Mouse (Mus musculus): ENCODE measurements at regions not wholly inside any gene's neighbourhood (a gene's known extent, or its start where the extent isn't known, plus 50 kb on each side); places are given as distances from the start of the nearest gene placed in this dataset.

- DNase-seq (ENCODE audit: low read depth): no peak
These were observed 1271.2 kb downstream of the Synb start for GRCm38 (mm10) chr14:68022925-68023324.

GRCm38 (mm10) chr14:68021240-68021639, 1272.9 kb downstream of the Synb start:
- DNase-seq (ENCODE audit: low read depth): no peak

- DNase-seq (ENCODE audit: low read depth): no peak
These were observed 1273.3 kb downstream of the Synb start for GRCm38 (mm10) chr14:68020769-68021168.

GRCm38 (mm10) chr14:68018686-68019085, 1275.4 kb downstream of the Synb start:
- DNase-seq (ENCODE audit: low read depth): no peak

GRCm38 (mm10) chr14:67996790-67997417, 1297.2 kb downstream of the Synb start:
- DNase-seq (ENCODE audit: low read depth): no peak

GRCm38 (mm10) chr14:67993611-67994051, 1300.5 kb downstream of the Synb start:
- DNase-seq (ENCODE audit: low read depth): no peak

GRCm38 (mm10) chr14:67993142-67993541, 1301.0 kb downstream of the Synb start:
- peak; percentile 66 for DNase-seq (ENCODE audit: low read depth)

GRCm38 (mm10) chr14:67992088-67992487, 1302.0 kb downstream of the Synb start:
- no peak for DNase-seq (ENCODE audit: low read depth)

- no peak for DNase-seq (ENCODE audit: low read depth)
These were observed 1303.8 kb downstream of the Synb start for GRCm38 (mm10) chr14:67990271-67990670.
